Mouse (Mus musculus) liver, embryonic 14.5 days (tissue): ENCODE data around the gene Ptchd3. TPM values are rescaled to one million over a fixed set of nuclear protein-coding genes. Genes with fewer than 3 reads are reported as not detected.

Source experiments
- ATAC-seq: fragments of 200-750 bp; cut with Nextera tagmentation; 2 replicates; pipeline ENCODE4 v1.8.0; 2017; ENCODE audit warnings: moderate number of reproducible peaks, mild to moderate bottlenecking, moderate library complexity; ENCODE audit not compliant: insufficient read depth
- DNase-seq, 3 experiments: peaks; one replicate each; pipeline ENCODE4 v3.0.0-alpha.2; 2012 to 2013; ENCODE audit warnings: low read depth in 3 of 3, low spot score in 3 of 3
- H3K27ac ChIP-seq: fragments of 300-500 bp; sonication (generic); 2 replicates; pipeline ENCODE4 v1.5.1; 2014; ENCODE audit warnings: moderate library complexity, mild to moderate bottlenecking, control low read depth, inconsistent platforms
- H3K27me3 ChIP-seq: fragments of 300-500 bp; sonication (generic); 2 replicates; pipeline ENCODE4 v1.6.1; 2014; ENCODE audit warnings: mild to moderate bottlenecking, low read length, moderate library complexity; ENCODE audit not compliant: control insufficient read depth, insufficient read depth
- H3K36me3 ChIP-seq: fragments of 300-500 bp; sonication (generic); replicated peaks from 2 replicates; pipeline ENCODE4 v1.6.1; 2014; ENCODE audit warnings: low read depth; ENCODE audit not compliant: control insufficient read depth, insufficient read depth
- H3K4me1 ChIP-seq, 2 experiments: fragments of 200-500 bp in 1 of 2; fragments of 300-500 bp in 1 of 2; sonication (generic) in 1 of 2; replicated peaks; 2 replicates each; pipeline ENCODE4 v1.6.1; 2012 to 2014; ENCODE audit warnings: antibody characterized with exemption in 1 of 2, inconsistent platforms in 1 of 2, low read length in 1 of 2; ENCODE audit not compliant: control insufficient read depth in 2 of 2, insufficient read depth in 2 of 2
- H3K4me2 ChIP-seq: fragments of 300-500 bp; sonication (generic); 2 replicates; pipeline ENCODE4 v1.6.1; 2014; ENCODE audit warnings: low read depth, mild to moderate bottlenecking, control low read depth, moderate library complexity
- H3K4me3 ChIP-seq, 2 experiments: fragments of 200-500 bp in 1 of 2; fragments of 300-500 bp in 1 of 2; sonication (generic) in 1 of 2; 2 replicates each; pipeline ENCODE4 v1.5.1; 2012 to 2014; ENCODE audit warnings: low read depth in 2 of 2, low read length in 2 of 2, mild to moderate bottlenecking in 2 of 2, control low read depth in 1 of 2, inconsistent platforms in 1 of 2, moderate library complexity in 1 of 2; ENCODE audit not compliant: insufficient read depth in 1 of 2
- H3K9ac ChIP-seq: fragments of 300-500 bp; sonication (generic); replicated peaks from 2 replicates; pipeline ENCODE4 v1.6.1; 2014; ENCODE audit warnings: mild to moderate bottlenecking, control low read depth, moderate library complexity
- H3K9me3 ChIP-seq: fragments of 300-500 bp; sonication (generic); 2 replicates; pipeline ENCODE4 v1.6.1; 2016; ENCODE audit warnings: low read length, mixed read lengths; ENCODE audit not compliant: control insufficient read depth
- CTCF ChIP-seq: IDR thresholded peaks from 2 replicates; pipeline ENCODE4 v1.5.1; 2016; ENCODE audit warnings: antibody characterized with exemption, low read depth, control low read depth
- EP300 ChIP-seq: IDR thresholded peaks from 2 replicates; pipeline ENCODE4 v1.6.1; 2016; ENCODE audit warnings: antibody characterized with exemption, low read depth
- WGBS: fragments of 180-500 bp; shearing (Covaris S2); extraction: QIAGEN DNeasy Blood & Tissue Kit; methylation state at CpG from one replicate; pipeline ENCODE4 v1.1.7; 2014; ENCODE audit not compliant: insufficient replicate concordance; 5-methylcytosine and 5-hydroxymethylcytosine counted together
- polyA plus RNA-seq, 2 experiments: library from polyadenylated mRNA; depleted of rRNA in 1 of 2; stranded (reverse) in 1 of 2; unstranded in 1 of 2; fragments of >200 nt; fragmentation: Nextera tagmentation in 1 of 2; extraction: Ambion mirVana in 1 of 2; gene quantifications; 2 replicates each; pipeline versions ENCODE4 v1.2.1 to v1.2.3; 2012 to 2014

Ptchd3 gene
- polyA plus RNA-seq (2012; rRNA removed) = not detected in 2 replicates
- polyA plus RNA-seq (2014; fragmentation: Nextera tagmentation; extraction: Ambion mirVana) = not detected in 2 replicates

DNA sequence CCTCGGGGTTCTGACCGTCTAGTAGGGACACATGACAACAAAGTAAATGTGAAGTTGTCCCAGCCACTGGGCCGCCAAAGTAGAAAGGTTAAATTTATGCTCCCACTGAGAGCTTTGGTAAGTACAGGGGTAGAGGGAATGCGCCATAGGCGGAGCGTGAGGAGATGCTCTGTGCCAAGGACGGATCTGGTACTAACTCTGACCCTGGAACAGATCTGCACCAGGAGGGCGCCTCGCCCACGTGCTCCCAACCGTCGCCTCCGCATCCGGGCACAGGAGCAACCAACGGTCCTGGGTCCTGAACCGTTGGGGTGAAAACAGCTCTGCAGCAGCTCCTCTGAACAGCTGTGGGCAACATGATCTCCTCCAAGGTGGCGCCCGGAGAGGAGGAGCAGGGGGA, at the start of gene Ptchd3:
Gene Ptchd3, plus strand, starts transcription at position 301 of the 400 bp plus-strand sequence.
- no peaks in the 10 kb centered on the region for H3K27me3 ChIP-seq
- H3K4me3 ChIP-seq = no peak within 1 kb of the TSS
- no peak within 1 kb of the TSS for H3K9ac ChIP-seq
- H3K4me2 ChIP-seq = no peak within 1 kb of the TSS
- TF ChIP-seq CTCF (no peak), EP300 (no peak)
- no peaks in the 10 kb centered on the region for H3K9me3 ChIP-seq
- ATAC-seq (no peak), DNase-seq (no peak)
- H3K36me3 ChIP-seq = no peaks in the 10 kb centered on the region
- 55% methylated on average over 18 of the region's 18 CpGs for WGBS
- H3K27ac ChIP-seq = no peak within 1 kb of the TSS
- no peaks in the 10 kb centered on the region for H3K4me1 ChIP-seq

- 59% methylated on average over 1 of the region's 1 CpGs for WGBS
- Histone ChIP-seq H3K4me2 (no peak overlapping the region), H3K9ac (no peak overlapping the region), H3K27me3 (no peaks in the 10 kb centered on the region), H3K4me1 (no peaks in the 10 kb centered on the region), H3K36me3 (no peaks in the 10 kb centered on the region), H3K4me3 (no peak overlapping the region), H3K27ac (no peak overlapping the region), H3K9me3 (no peaks in the 10 kb centered on the region)
- DNase-seq (no peak), ATAC-seq (no peak)
- TF ChIP-seq CTCF = no peak
- TF ChIP-seq EP300 = no peak
These were observed 48.2 kb upstream of the Ptchd3 start for GRCm38 (mm10) chr11:121781831-121782230.

- no peak for TF ChIP-seq CTCF
- TF ChIP-seq EP300 = no peak
These were observed 42.6 kb upstream of the Ptchd3 start for GRCm38 (mm10) chr11:121787456-121787855.

DNA sequence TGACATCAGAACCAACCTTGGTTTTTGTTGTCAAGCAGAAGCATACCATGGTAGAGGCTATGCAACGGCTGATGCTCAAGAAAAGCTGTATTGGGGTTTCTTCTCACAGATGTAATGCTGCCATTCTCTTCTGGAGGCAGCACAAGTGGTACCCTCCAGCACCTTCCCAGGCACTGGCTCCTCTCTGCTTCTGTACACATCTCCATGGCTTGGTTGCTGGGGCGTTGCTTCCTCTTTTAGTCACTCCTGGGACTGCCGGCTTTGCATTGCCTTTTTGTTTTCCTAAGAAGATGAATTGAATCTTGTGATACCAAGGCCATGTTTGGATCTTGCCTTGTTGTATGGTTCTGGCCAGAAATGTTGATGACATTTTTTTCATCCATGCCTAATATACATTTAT, 40.5 kb upstream of the Ptchd3 start:
- Histone ChIP-seq H3K36me3 (no peaks in the 10 kb centered on the region), H3K4me2 (no peak overlapping the region), H3K27me3 (no peaks in the 10 kb centered on the region), H3K9ac (no peak overlapping the region), H3K4me3 (no peak overlapping the region), H3K9me3 (no peaks in the 10 kb centered on the region), H3K27ac (no peak overlapping the region), H3K4me1 (no peaks in the 10 kb centered on the region)
- TF ChIP-seq EP300 (no peak), CTCF (no peak)
- ATAC-seq = no peak
- 42% methylated on average over 3 of the region's 3 CpGs for WGBS
- DNase-seq = no peak

More at GRCm38 (mm10) chr11:121787456-121787855, 42.6 kb upstream of the Ptchd3 start:
- no peak overlapping the region for H3K27ac ChIP-seq
- H3K9me3 ChIP-seq = no peaks in the 10 kb centered on the region
- H3K27me3 ChIP-seq = no peaks in the 10 kb centered on the region
- no peak overlapping the region for H3K4me3 ChIP-seq
- H3K4me2 ChIP-seq = no peak overlapping the region
- no peak overlapping the region for H3K9ac ChIP-seq
- no peaks in the 10 kb centered on the region for H3K36me3 ChIP-seq
- DNase-seq (no peak), ATAC-seq (no peak)
- H3K4me1 ChIP-seq = no peaks in the 10 kb centered on the region

DNA sequence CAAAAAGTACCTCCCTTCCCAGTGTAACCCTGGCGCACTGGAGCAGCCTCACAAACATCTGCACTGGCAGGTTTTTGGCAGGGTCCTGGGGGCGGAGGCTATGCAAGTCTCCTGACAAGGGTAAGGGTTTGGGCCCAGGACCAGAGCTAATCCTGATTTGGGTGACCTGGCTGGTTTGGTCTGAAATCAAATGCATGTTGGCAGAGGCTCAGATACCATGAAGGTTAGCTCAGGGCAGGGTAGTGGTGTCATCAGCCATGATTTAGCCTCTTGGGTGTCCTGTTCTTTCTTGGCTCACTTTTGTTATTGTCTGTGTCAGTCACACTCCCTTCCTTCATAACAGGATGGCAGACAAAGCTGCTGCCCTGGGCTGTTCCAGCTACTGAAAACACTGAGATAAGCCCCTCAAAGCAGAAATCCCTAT, 39.4 kb upstream of the Ptchd3 start:
- Histone ChIP-seq H3K36me3 (no peaks in the 10 kb centered on the region), H3K4me1 (no peaks in the 10 kb centered on the region), H3K9me3 (no peaks in the 10 kb centered on the region), H3K9ac (no peak overlapping the region), H3K27me3 (no peaks in the 10 kb centered on the region), H3K4me3 (no peak overlapping the region), H3K27ac (no peak overlapping the region), H3K4me2 (no peak overlapping the region)
- ATAC-seq (no peak), DNase-seq (no peak)
- WGBS = 57% methylated on average over 2 of the region's 2 CpGs
- TF ChIP-seq EP300 (no peak), CTCF (no peak)

DNA sequence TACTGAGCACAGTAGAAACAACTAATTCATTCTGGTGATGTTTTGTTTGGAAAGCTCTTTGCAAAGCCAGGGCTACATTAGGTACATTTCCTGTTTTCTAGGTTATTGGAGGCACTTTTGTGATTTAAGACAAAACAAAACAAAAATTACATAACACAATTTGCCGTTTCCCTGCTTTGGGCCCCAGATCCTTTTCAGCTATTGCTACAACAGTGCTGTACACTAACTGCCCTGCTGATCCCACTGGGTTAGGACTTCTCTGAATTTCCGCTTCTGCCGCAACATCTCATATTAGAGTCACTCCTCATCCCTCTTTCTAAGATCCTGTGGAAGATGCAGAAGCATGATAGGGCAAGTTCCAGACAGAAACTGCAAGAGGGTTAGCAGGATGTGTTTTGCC, 38.6 kb upstream of the Ptchd3 start:
- Histone ChIP-seq H3K9ac (no peak overlapping the region), H3K27ac (no peak overlapping the region), H3K4me1 (no peaks in the 10 kb centered on the region), H3K4me3 (no peak overlapping the region), H3K27me3 (no peaks in the 10 kb centered on the region), H3K9me3 (no peaks in the 10 kb centered on the region), H3K4me2 (no peak overlapping the region), H3K36me3 (no peaks in the 10 kb centered on the region)
- ATAC-seq = no peak
- no peak for TF ChIP-seq CTCF
- no peak for TF ChIP-seq EP300
- WGBS = 65% methylated on average over 3 of the region's 3 CpGs
- no peak for DNase-seq
